Mouse (Mus musculus) kidney, embryonic 16.5 days (tissue): Measurements from ENCODE around the gene Gm42906. TPM values are rescaled to one million over a fixed set of nuclear protein-coding genes. Genes with fewer than 3 reads are reported as not detected.

Experiments used
- polyA plus RNA-seq: library from polyadenylated mRNA; unstranded; fragments of >200 nt; fragmentation: Nextera tagmentation; extraction: Ambion mirVana; gene quantifications from 2 replicates; pipeline ENCODE4 v1.2.1, GENCODE M21; 2015

The Gm42906 gene
- polyA plus RNA-seq, 1 experiment from 2014 or later, result not detected

Other genes starting within 250 kb of the Gm42906 start
- gene Stard13, start 194.3 kb downstream of the Gm42906 start, polyA plus RNA-seq, result 12.0 and 12.2 TPM in 2 replicates
- 0.14 and 0.15 TPM in 2 replicates for gene Vmn2r18, start 177.9 kb upstream of the Gm42906 start, polyA plus RNA-seq
- gene Rfc3, start 223.1 kb upstream of the Gm42906 start, polyA plus RNA-seq, result 99.5 and 100 TPM in 2 replicates